ENCODE assay signal across 26 mouse cellular contexts in the genomic region with DNA sequence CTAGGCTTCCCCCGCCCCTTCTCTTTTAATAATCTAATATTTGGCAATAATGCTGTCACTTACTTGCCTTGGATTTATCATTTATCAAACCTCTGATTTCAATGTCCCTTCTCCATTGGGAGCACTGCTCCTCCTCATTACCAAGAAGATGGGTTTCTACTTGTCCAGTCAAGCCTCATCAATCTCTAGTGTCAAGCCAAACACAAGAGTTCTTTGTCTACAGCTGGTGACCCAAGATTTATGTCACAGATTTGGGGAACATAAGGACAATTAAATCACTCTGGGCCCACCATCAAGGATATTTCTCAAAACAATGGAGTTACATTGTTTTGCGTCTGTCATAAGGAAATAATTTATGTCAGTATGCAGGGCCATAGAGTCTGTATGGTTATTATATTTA. TPM values are rescaled to one million over a fixed set of nuclear protein-coding genes. Genes with fewer than 3 reads are reported as not detected.
DNase-seq lines count a peak whose midpoint lies in the region; ATAC-seq lines count a peak whose summit lies in the region.
"Had no signal": no experiment of that assay in that cellular context is flagged by ENCODE, and none has a peak within 500 bp of the region (broad histone marks: within the 10 kb centered on the region; RNA-seq: fewer than 3 reads in every experiment).

No protein-coding gene starts in this region.

- H3K9ac ChIP-seq in hindbrain, embryonic 11.5 days (ENCODE audit: low read depth, low read length): no peak overlapping the region
- no peak overlapping the region for H3K9ac ChIP-seq in hindbrain, embryonic 14.5 days
- H3K9ac ChIP-seq: embryonic facial prominence, embryonic 12.5 days; forebrain, embryonic 12.5 days; forebrain, embryonic 15.5 days; heart, embryonic 12.5 days; heart, embryonic 15.5 days; hindbrain, embryonic 15.5 days had no signal

- H3K9me3 ChIP-seq in hindbrain, embryonic 11.5 days (ENCODE audit: control insufficient read depth, low read length): no peaks in the 10 kb centered on the region
- H3K9me3 ChIP-seq in hindbrain, embryonic 14.5 days (ENCODE audit: control insufficient read depth, low read length): no peaks in the 10 kb centered on the region
- H3K9me3 ChIP-seq: embryonic facial prominence, embryonic 12.5 days; forebrain, embryonic 12.5 days; forebrain, embryonic 15.5 days; heart, embryonic 12.5 days; heart, embryonic 15.5 days; hindbrain, embryonic 10.5 days; hindbrain, embryonic 15.5 days had no signal

- WGBS in hindbrain, embryonic 11.5 days: 68% methylated on average over 2 of the region's 2 CpGs
- WGBS in hindbrain, embryonic 14.5 days: 55% methylated on average over 2 of the region's 2 CpGs

- no peak overlapping the region for H3K4me3 ChIP-seq in hindbrain, embryonic 11.5 days (ENCODE audit: low read depth, low read length)
- H3K4me3 ChIP-seq in hindbrain, embryonic 14.5 days (replicated peaks; ENCODE audit: low read length): no peak overlapping the region
- H3K4me3 ChIP-seq: embryonic facial prominence, embryonic 12.5 days; erythroblast, embryonic 14.5 days; forebrain, embryonic 12.5 days; forebrain, embryonic 15.5 days; heart, embryonic 12.5 days; heart, embryonic 15.5 days; hindbrain, embryonic 10.5 days; hindbrain, embryonic 15.5 days had no signal

- H3K4me2 ChIP-seq in hindbrain, embryonic 11.5 days (replicated peaks; ENCODE audit: low read depth, low read length): no peak overlapping the region
- H3K4me2 ChIP-seq in hindbrain, embryonic 14.5 days (replicated peaks): no peak overlapping the region
- H3K4me2 ChIP-seq: embryonic facial prominence, embryonic 12.5 days; forebrain, embryonic 12.5 days; forebrain, embryonic 15.5 days; heart, embryonic 12.5 days; heart, embryonic 15.5 days; hindbrain, embryonic 15.5 days had no signal

- no peak overlapping the region for H3K27ac ChIP-seq in hindbrain, embryonic 11.5 days (ENCODE audit: low read depth, low read length)
- no peak overlapping the region for H3K27ac ChIP-seq in hindbrain, embryonic 14.5 days
- H3K27ac ChIP-seq: embryonic facial prominence, embryonic 12.5 days; forebrain, embryonic 12.5 days; forebrain, embryonic 15.5 days; heart, embryonic 15.5 days; hindbrain, embryonic 10.5 days; hindbrain, embryonic 15.5 days had no signal

- no peaks in the 10 kb centered on the region for H3K36me3 ChIP-seq in hindbrain, embryonic 11.5 days (ENCODE audit: control insufficient read depth, insufficient read depth, low read length)
- peaks cover 11% of the 10 kb centered on the region; the same call in 1 of the 2 replicates for H3K36me3 ChIP-seq in hindbrain, embryonic 14.5 days (replicated peaks; ENCODE audit: control insufficient read depth, insufficient read depth)

- peak; percentile 23 for DNase-seq in embryo, embryonic 10.5 days (ENCODE audit: low spot score)
- no peak for DNase-seq in embryo, embryonic 10 days (ENCODE audit: low spot score)
- peak; percentile 23 for DNase-seq in hindbrain, embryonic 11.5 days (ENCODE audit: low spot score)
- no peak for DNase-seq in hindbrain, embryonic 14.5 days (ENCODE audit: low spot score)
- peak; percentile 15 for DNase-seq in Muller cell, postnatal 12 days (ENCODE audit: inconsistent ontology term)
- peak; percentile 92 for DNase-seq in retina, postnatal 1 day
- no peak for DNase-seq in cerebellum, postnatal 4 days (ENCODE audit: low spot score in 2 of 2)
- DNase-seq in layer of hippocampus, postnatal 10 days (ENCODE audit: low spot score in 2 of 2): no peak
- DNase-seq: adrenal gland, postnatal 10 days; adrenal gland, postnatal 36 days; cerebellum, adult 18-20 months; cerebellum, adult 9-11 months; cerebellum, postnatal 25 days; gastrocnemius, postnatal 25 days; heart, adult 18-20 months; heart, postnatal 10 days; heart, postnatal 36 days had no signal

- H3K4me1 ChIP-seq in hindbrain, embryonic 11.5 days (replicated peaks; ENCODE audit: control insufficient read depth, insufficient read depth, low read length): no peaks in the 10 kb centered on the region
- peaks cover 8% of the 10 kb centered on the region; the same call in 1 of the 2 replicates for H3K4me1 ChIP-seq in hindbrain, embryonic 14.5 days (replicated peaks; ENCODE audit: control insufficient read depth, insufficient read depth, low read length)
- H3K4me1 ChIP-seq: heart, embryonic 12.5 days had no signal

- peak; percentile 64 for ATAC-seq in hindbrain, embryonic 11.5 days (ENCODE audit: low FRiP score)
- no peak for ATAC-seq in hindbrain, embryonic 14.5 days (ENCODE audit: low FRiP score)
- ATAC-seq: forebrain, embryonic 15.5 days; Patski had no signal

- H3K27me3 ChIP-seq in hindbrain, embryonic 11.5 days (ENCODE audit: control insufficient read depth, insufficient read depth, low read length): no peaks in the 10 kb centered on the region
- H3K27me3 ChIP-seq in hindbrain, embryonic 14.5 days (ENCODE audit: control insufficient read depth, insufficient read depth, low read length): no peaks in the 10 kb centered on the region
- H3K27me3 ChIP-seq: embryonic facial prominence, embryonic 12.5 days; forebrain, embryonic 12.5 days; forebrain, embryonic 15.5 days; heart, embryonic 12.5 days; heart, embryonic 15.5 days; hindbrain, embryonic 15.5 days; Patski had no signal

RNA-seq across cellular contexts. Expression of a gene that starts 5.5 kb away (rescaled TPM):
- polyA plus RNA-seq in hindbrain, embryonic 11.5 days (2014; fragmentation: Nextera tagmentation; extraction: Ambion mirVana): 28.3 and 28.5 TPM in 2 replicates
- polyA plus RNA-seq in hindbrain, embryonic 14.5 days (2014; fragmentation: Nextera tagmentation; extraction: Ambion mirVana): 24.5 and 25.0 TPM in 2 replicates
- 10 to 100 TPM; 12.3 to 13.5 TPM for total RNA-seq in layer of hippocampus, postnatal 10 days (2021)

Comparison
In these comparisons a context has a peak if more than half of its experiments do, and no peak if none do; other contexts are left out.
1. DNase-seq: peak in embryo, embryonic 10.5 days (single experiment), hindbrain, embryonic 11.5 days (single experiment), Muller cell, postnatal 12 days (single experiment) and retina, postnatal 1 day (single experiment); none in embryo, embryonic 10 days (single experiment), hindbrain, embryonic 14.5 days (single experiment), cerebellum, postnatal 4 days (0 of 2) and layer of hippocampus, postnatal 10 days (0 of 2).